Mouse (Mus musculus): ENCODE results near the gene Fetub.
A peak's percentile ranks its signal among the peaks of the same experiment; 100 is the strongest.

Gene Fetub

DNA sequence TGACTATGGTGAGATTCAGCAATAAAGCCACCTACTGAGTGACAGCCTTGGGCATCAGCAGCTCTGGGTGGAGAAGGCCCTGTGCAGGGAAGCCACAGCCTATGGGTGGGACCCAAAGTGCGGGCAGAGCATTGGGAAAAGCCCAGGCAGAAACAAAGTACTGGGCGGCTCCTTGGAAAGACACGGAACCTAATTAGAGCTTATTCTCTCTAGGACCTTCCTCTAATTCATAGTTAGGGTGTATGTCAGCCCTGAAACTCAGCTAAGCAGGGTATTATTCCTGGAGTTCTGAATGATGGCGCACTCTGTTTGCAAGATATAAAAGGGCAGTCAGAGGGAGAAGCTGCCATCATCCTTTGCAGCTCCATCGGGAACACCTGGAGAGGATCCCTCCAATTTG lies at the start of gene Fetub:
Fetub (plus strand) TSS at position 301 of the 400 bp plus-strand sequence.
- no peak for DNase-seq (ENCODE audit: low spot score)

DNA sequence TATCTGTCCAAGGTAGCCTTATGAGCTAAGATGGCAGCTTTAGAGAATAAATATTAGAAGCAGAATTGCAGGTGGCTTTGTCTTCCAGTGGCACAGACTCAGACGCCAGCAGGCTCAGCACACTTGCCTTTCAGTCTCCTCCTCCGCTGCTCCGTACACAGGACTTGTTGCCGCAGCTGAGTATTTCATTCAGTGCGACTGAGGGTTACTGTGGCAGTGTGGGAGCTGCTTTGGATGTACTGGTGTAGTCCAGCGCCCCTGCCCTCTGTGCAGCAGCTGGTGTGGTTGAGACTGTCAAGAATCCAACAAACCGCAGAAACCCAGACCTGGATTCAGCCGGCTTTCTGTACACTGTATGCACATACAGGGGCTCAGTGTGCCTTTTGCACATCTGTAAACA lies 45.7 kb upstream of the Fetub start:
- DNase-seq (ENCODE audit: low spot score): no peak

DNA sequence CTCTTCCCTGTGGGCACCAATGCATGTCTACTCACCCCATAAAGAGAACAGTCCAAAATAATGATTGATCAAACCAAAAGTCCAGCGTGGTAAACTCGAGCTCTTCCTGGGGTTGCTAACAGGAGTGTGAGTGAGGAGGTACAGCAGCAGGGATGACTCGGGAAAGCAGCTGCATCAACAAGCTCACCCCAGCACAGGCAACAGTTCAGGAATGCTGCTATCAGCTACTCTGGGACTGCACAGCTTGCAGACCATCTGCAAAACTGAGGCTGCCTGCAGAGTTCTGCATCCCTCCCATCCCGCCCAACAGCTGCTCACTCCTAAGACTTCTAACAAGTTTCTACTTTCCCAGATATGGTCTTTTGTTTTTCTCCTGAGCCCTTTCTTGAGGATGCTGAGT lies 44.8 kb upstream of the Fetub start:
- DNase-seq (ENCODE audit: low spot score): no peak

DNA sequence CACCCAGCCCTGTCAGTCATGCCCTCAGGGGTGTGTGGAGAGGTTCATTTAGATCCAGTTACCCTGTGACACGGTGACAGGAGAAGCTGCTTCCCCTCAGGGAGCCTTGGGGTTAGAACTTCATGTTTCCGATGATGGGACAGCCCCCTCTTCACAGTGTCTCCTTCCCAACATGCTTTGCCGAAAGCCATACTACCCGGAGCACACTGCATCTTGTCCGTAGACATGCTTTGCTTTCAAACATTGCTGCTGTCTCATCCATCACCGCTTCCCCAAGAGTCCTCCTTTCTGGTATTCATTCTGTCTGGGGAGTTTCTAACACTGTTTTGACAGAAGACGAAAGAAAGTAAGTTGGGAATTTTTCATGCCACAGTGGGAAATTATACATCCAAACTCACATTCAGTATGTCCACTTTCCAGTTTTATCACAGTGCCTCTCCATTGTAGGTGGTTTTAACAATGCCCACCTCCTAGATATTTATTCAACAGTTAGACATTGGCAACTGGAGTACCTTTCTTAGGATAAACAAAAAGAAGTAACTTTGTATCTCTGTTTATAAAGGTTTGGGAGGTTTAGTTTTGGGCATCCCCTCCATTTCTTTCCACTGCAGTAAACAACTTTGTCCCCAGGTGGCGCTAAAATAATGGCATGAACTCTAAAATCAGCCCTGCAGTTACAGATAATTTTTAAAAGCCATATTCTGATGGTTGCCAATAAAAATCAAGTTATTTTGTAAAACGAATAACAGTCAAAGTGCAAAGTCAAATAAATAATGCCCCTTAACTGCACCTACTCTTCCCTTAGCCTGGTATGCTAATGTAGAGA lies 41.7 kb upstream of the Fetub start:
- DNase-seq (ENCODE audit: low spot score): peak; percentile 37

DNA sequence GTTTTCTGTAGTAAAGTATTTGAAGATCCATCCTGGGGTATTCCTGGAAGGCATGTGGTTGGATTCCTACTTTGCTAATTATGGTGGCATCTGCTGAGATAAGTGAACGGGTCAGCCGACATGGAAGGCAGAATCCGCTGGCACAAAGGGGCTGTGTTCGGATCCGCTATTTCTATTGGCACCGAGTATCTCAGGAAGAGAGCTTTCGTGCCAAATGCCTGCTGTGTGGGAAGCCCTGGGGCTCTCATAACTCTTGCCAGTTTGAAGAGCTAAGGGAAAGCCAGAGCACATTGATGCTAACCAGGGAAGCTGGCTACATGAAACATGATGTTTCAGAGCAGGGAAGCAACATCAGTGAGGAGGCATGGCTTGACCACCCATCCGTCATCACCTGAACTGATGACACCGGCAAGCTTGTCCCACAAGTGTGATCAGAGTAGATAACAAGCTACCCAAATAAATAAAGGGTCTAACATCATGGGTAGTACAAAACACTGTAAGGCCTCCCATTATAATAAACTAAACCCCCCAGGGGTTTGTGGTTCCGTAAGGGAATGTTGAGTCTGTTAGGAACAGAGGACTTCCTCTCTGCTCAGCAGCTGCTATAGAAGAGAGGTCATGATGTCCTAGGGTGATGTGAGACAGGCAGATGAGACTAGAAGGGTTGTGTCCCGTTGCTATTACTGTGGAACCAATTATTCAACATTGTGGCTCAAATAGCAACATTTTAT lies 40.3 kb upstream of the Fetub start:
- no peak for DNase-seq (ENCODE audit: low spot score)

DNA sequence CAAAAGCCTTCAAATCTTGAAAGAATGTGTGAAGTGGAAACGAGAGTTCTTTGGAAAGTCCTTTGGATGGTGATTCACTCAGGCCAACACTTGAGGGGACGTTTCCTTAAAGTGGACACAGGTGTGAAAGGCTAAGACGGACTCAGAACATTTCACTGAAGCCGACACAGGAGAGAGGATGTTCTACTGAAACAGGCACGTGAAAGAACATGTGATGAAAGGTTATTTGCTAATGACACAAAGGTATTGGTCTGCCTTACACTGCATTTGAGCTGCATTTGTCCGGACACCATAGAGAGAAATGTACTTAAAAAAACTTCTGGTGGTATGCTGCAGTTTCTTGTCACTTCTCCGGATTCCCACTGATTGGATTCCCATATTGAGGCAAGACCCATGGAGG lies 39.4 kb upstream of the Fetub start:
- no peak for DNase-seq (ENCODE audit: low spot score)

DNA sequence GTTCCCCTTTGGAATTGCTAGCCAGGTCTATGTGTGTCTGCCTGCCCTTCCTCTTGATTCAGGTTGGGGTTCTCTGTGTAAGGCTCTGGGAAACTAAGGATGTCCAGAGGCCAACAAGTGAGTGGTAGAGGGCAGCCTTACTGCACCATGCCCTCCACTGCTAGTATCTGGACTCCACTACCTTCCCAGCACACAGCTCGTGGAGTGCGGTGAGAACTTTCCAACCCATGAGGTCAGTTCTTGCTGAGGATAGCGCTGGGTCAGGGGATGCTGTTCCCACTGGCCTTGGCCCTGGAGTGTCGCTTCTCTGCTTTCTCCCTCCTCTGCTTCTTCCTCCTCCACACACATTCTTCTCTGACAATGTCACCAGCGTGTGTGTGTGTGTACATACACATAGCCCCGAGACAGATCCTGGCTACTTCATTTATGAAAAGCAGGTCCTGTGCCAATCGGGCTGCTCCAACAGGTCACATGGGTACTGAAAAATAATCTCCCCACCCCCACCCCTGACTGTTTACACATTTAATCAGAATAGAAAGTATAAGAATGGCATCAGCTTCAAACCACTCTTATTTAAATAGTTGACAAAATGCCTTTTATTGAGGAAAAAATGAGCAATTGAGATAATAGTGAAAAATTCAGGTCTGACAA lies 38.1 kb upstream of the Fetub start:
- no peak for DNase-seq (ENCODE audit: low spot score)

DNA sequence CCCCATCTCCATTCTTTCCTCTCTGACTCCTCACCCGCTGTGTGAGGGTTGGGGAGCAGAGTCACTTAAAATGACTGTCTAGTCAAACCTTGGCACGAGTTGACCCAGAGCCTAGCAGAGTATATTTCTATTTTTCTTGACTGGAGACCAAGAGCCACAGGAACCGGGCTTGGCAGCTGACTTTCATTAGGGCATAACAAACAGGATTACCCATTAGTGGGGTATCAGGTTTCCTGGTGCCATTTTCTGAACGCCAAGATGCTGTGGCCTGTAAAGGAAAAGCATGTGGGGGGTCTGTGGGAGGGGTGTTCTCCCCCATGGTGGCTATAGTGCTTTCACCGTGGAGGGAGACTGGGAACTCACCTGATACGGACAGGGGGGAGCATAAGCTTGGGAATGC lies 37.2 kb upstream of the Fetub start:
- DNase-seq (ENCODE audit: low spot score): no peak

DNA sequence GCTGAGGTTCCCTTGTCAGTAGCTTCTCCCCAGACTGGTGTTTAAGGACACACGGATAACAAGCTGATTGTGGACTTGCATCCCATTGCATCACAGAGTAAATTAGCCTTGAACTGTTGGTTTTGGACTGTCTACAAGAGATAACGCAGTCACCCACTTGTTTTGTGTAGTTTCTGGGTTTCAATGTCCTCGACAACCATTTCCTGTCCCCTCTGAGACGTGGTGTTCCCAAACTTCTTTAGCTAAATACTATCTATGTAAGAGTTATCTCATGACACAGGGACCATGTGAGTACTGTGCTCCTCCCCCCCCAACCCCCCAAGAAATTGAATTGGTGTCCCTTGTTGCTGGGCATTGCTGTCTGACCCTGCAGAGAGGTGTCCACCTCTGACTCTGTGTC lies 36.6 kb upstream of the Fetub start:
- no peak for DNase-seq (ENCODE audit: low spot score)

DNA sequence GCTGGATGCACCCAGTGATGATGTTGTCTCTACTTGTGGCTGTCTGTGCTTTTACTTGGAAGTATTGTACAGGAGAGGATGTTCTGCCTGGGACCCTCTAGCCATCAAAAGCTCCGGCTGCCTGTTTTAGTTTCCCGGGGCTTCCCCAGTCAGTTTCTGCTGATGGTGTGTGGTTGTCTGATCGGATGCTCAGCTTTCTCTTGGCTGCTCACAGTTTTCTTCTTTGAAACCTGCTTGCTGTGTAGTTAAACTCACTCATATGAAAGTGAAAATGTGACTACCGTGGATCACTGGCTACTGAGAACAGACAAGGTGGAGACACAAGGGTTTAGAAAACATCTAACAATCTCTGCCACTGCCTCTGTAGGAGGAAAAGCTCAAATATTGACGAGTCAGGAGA lies 34.7 kb upstream of the Fetub start:
- no peak for DNase-seq (ENCODE audit: low spot score)

DNA sequence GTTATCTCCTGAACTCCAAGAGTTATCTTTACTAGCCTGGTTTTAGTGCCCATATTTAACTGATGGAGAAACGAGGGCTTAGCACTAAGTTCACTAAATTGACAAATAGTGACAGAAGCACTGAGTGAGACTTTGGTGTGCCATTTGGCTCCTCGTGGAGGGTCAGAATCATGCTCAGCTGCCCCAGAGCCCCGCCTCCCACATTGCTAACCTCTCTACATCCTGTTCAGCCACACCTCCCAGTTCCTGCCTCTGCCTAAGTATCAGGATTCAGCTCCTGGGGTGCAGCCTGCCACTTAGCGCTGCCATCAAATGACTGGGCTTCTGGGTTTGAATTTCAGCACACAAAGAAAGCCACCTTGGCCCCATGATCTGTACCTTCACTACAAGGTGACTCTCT lies 32.8 kb upstream of the Fetub start:
- no peak for DNase-seq (ENCODE audit: low spot score)

DNA sequence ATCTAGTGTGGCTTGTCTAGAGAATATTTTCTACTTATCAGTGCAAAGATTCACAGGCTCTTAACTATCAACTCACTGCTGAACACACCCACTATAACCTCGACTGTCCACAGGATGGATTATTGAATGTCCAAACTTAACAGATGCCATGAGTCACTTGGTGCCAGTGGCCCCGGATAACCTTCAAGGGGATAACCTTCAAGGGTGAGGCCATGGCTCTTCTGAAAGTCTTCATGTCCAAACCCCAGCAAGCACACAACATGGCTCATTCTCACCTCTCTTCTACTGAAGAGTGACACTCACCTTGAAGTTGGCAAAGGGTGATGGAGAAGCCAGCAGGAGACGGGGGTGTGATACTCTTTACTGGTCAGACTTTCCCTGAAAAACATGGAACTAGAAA lies 31.4 kb upstream of the Fetub start:
- no peak for DNase-seq (ENCODE audit: low spot score)

DNA sequence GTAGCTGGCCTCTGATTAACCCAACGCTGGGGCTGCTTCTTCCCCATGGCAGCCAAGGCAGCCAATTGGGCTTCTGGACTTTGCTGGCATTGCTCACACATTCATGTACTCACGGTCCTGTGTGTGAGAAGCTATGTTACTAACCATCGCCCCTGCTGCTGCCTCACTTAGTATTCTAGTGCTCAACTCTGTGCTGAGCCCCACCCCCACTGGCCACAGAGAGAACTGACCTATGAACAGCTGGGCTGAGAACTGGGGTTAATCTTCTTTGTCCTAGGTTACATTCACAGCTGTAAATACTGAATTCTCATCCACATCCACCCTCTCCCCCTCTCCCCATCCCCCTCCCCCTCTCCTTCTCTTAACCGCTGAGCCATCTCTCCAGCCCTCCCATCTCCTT lies 29.3 kb upstream of the Fetub start:
- no peak for DNase-seq (ENCODE audit: low spot score)

DNA sequence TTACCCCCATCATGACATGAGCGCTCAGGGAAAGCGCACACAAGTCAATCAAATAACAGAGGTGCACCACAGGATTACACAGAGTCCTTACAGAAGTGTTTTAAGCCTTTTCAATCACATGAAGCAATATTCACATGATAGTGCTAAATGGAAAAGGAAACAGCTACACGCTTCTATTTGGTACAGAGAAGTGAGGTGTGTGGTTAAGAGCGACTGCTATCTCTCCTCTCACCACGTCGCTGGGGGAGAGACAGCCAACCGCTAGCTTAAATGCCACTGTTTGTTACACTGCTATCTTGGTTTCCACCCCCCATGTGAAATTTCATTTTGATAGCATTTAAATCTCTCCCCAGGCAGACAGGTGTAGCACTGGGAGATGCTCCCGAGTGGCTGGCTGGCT lies 28.4 kb upstream of the Fetub start:
- DNase-seq (ENCODE audit: low spot score): no peak

DNA sequence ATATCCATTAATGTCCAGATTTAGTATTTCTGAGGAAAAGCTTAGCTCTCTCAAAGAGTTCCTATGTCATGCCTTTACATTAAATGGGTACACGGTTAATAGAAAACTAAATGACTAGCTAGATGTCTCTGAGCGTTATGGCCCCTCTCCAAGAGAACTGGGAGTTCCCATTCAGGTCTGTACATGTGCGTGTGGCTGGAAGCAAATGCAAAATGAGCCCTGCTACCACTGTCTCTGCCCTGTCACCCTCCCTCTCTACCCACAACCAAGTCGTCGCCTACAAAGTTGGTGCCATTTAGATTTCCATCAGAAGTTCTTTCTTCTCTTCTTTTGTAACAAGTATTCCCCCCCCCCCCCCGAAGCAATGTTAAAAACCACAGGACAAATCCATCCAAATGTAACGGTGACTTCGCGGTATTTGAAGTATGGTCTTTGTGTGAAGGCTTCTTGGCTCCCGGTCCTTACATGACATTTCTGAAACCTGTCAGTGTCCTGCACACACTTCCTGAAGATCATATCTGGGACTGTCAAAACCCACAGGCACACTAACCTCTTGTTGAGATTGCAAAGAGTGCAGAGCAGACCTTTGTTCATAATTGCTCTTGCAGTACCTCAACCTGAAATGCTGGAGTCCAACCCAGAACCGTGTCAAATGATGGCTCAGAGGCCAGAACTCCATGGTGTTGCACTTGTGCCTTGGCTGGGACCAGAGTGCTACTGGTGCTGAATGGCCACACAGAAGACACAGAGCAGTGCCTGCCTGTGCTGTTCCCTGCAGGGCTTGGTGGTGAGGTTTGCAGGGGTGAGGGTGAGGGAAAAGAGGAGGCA lies 27.2 kb upstream of the Fetub start, which contains the start of gene Ahsg:
Ahsg (plus strand) TSS at position 595 of the 828 bp plus-strand sequence.
- no peak for DNase-seq (ENCODE audit: low spot score)

DNA sequence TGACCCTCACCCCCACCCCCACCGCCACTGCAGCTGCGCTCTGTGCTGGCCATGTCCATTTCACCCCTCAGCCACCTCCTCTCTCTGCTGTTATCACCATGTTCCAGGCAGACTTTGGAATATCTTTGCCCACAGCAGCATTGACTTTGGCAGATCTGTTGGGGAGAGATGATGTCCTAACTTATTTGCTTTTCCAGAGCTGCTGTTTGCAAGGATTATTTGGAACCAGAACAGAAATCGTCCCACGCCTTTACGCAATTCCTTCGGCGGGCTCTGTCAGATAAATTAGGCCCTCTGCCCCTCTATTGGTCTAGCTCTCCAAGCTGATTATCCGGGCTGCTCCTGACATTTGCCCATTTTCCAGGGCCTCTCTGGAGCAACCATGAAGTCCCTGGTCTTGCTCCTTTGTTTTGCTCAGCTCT lies 26.4 kb upstream of the Fetub start:
- no peak for DNase-seq (ENCODE audit: low spot score)

DNA sequence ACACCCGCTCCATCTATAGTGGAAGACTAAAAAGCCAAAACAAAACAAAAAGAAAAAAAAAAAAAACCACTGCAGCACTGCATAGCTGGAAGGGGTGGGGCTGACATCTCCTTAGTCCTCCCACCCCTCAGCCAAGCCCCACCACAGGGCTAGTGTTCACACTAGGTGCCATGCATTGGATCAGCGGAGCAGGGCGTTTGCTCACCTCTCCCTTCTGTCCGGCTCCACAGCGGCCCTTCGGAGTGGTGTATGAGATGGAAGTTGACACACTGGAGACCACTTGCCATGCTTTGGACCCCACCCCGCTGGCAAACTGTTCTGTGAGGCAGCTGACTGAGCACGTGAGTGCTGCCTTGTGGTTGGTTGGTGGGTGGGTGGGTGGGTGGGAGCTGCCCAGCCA lies 24.0 kb upstream of the Fetub start:
- no peak for DNase-seq (ENCODE audit: low spot score)

DNA sequence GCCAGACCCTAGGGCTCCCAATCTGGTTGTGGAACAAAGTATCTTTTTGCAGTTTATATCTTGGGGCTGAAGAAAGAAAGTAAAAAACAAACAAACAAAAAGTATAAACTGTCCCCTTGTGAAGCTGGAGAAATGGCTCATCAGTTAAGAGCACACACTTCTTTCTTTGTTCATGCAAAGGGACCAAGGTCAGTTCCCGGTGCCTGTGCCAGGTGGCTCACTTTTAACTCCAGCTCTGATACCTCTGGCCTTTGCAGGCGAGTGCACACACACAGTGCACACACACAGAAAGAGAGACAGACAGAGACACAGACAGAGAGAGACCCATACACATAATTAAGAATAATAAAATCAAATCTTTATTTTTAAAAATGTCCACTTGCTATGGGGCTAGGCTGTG lies 21.5 kb upstream of the Fetub start:
- DNase-seq (ENCODE audit: low spot score): no peak

DNA sequence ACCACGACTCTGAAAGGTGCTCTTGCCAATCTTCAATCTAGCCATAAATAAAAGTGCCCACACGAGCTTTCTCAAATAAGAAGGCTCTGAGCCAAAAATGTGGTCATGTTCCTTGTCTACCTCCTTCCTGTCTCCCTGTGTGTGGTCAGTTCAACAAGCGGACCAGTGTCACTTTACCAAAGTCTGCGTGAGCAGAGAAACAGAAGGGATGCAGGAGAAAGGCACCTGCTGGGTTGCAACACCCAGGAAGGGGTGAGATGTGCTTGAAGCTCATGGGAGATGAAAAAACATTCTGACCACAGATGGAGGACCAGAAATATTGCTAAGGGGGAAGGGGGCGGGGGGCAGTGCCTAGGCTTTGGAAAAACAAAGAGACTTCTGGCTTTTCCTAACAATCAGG lies 18.8 kb upstream of the Fetub start:
- no peak for DNase-seq (ENCODE audit: low spot score)

DNA sequence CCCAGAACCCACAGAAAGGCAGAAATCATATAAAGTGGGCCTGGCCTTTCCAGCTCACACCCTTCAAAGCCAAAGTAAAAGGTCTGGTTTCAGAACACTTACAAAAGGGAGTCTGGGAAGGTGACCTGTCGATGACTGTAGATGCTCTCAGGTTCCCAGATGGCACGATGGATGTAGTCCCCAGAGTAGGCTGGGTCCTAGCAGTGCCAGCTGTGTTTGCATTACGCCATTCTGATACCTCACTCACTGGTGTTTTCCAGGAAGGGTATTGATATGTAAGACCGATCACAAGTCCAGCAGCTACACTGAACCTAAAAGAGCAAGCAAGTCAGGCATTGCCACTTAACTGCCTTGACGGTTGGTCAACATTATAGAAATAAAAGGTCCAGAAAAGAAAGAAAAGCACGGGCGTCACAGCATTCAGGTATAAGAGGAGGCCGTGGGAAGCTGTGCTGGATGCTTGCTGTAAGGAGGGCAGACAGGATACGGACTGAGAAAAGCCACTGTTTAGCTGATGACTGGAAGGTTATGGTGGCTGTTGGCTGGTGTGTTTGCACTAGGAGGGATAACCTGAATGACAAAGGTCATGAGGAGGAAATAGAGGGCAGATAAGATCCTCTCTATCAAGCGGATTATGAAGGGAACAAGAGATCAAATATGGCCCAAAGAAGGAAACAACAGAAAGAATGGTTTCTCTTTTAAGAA lies 18.1 kb upstream of the Fetub start:
- DNase-seq (ENCODE audit: low spot score): no peak

DNA sequence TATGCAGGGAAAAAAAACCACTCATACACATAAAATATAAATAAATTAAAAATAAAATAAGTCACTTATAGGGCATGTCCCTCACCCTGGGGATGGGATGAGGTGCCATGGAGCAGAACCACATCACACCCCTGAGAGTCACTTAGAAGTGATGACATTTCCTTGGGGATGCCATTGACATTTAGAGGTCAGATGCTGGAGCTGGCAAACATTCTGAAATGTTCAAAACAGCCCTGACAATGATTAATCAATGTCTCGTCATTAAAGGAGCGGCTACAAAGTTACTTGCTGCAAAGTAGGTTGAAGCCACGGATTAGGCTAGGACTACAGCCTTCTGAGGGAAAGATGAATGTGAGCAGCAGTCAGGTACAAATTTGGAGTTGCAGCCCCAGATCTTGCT lies 16.8 kb upstream of the Fetub start:
- DNase-seq (ENCODE audit: low spot score): no peak

DNA sequence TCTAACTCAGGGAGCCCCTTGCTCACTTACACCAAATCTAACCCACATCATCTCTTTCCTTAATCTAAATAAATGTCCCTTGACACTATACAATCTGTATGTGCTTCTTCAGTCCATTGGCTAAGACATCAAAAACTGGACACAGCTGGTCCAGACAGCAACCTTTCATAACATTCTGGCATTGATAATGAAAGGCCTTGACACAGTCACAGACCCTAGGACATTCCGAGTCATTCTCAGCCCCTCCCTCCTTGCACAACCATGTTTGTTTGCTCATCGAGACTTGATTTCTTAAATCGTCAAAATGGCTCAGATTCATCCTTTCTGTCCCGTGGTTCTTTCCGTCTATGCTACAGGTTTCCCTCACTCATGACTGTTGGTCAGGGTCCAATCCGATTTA lies 8.8 kb upstream of the Fetub start:
- no peak for DNase-seq (ENCODE audit: low spot score)

Measured in c-Kit-positive CD71-positive TER-119-positive erythroid progenitor cells, embryonic 14.5 days (primary cell).